Mouse (Mus musculus) lung, adult 2 months (tissue): ENCODE data around the gene Gata3.

Source experiments
- CTCF ChIP-seq: fragments of 200-500 bp; IDR thresholded peaks from 2 replicates; pipeline ENCODE4 v1.5.1; 2011; ENCODE audit warnings: mild to moderate bottlenecking, low read length, control low read depth; ENCODE audit not compliant: insufficient read depth
- POLR2A ChIP-seq: fragments of 200-500 bp; IDR thresholded peaks from 2 replicates; pipeline ENCODE4 v1.6.1; 2011; ENCODE audit warnings: low read depth, mild to moderate bottlenecking, control low read depth, low read length, borderline replicate concordance; ENCODE audit errors: extremely low read depth

DNA sequence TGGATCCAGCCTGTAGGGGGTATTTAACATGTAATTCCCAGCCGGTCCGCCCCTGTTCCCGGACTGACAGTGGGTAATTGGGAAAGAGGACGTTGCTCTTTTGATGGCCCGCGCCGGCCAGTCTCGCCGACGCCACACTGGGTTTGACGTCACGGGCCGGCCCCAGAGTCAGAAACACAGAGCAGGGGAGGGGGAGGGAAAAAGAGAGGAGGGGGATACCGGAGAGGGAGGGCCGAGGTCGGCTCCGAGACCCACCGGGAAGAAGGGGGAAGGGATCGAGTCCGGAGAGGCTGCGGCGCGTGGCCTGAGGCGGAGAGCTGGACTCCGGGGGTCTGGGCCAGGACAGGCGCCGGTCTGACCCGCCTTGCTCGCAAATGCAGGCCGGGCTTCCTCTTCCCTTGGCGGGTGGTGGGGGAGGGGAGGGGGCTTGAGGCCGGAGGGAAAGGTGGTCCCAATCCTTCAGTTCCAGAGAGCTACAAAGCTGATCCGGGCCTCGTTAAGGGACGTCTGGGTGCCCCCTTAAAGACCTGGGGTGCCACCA, 8.7 kb downstream of the Gata3 start, which contains the start of gene 4930412O13Rik:
- no peak for TF ChIP-seq CTCF
- no peak for TF ChIP-seq POLR2A
